Mouse (Mus musculus) ovary, adult 2 months (tissue): ENCODE results near the gene Cd276. TPM values are rescaled to one million over a fixed set of nuclear protein-coding genes. Genes with fewer than 3 reads are reported as not detected.

Source experiments
- polyA plus RNA-seq: library from polyadenylated mRNA; depleted of rRNA; stranded (reverse); fragments of >200 nt; gene quantifications from 2 replicates; pipeline ENCODE4 v1.2.3, GENCODE M21; 2012; rRNA removed

Gene Cd276
- 17.7 and 19.8 TPM in 2 replicates for polyA plus RNA-seq

DNA sequence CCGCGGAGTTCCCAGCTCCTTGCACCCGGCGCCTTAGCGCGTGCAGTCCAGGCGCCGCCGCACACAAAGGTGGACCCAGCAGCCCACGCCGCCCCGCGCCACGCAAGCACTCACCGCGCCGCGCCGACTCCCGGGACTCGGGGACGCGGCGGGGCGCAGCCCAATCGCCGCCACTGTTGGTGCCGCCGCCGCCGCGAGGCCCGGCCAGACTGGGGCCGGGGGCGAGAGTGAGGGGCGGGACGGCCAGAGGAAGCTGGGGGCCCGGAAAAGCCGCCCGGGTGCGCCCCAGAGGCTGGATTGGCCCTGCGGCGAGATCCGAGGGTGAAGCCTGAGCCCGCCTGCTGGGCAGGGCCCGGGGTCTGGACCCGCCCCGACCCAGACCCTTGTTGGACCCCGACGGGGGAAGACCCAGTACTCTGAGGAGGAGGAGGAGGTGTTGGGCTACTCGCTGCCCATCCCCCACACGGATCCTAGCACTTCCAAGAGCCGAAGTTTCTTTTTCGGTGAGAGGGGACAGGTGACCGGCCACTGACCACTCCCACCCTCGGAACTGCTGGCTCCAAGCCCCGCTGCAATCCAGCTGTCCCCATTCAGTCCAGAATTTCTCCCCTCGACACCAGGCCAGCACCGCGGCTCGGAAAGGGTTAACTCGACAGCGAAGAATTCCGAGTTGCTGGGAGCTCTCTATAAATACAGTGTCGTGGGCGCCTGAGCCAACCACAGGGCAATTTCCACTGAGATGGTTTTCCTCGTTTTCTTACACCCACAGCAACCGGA lies at the start of gene Cd276:
Gene Cd276, minus strand, starts transcription at position 530 of the 777 bp plus-strand sequence.

DNA sequence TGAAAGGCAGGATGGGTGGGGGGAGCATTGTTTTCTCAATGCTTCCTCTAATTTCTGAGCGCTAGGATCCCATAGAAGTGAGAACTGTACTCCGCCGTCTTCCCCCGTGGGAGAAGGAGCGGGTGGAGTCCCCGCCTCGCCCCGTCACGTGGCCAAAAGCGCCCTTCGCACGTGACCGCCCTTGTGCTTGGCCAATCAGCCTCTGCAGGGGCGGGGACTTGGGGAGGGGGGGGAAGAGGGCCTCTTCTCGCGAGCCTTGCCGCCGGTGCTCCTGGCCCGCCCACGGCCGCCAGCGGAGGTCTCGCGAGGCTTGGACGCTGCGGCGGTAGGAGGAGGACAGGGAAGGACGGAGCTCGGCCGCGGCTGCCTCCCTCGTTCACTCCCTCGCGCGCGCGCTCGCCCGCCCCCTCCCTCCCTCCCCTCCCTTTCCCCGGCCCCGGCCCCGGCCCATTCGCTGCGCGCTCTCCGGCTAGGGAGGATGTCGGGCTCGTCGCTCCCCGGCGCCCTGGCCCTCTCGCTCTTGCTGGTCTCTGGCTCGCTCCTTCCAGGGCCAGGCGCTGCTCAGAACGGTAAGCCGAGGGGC lies 26.8 kb upstream of the Cd276 start, which contains the start of gene Nptn:
Gene Nptn, plus strand, starts transcription at position 283 of the 583 bp plus-strand sequence.

DNA sequence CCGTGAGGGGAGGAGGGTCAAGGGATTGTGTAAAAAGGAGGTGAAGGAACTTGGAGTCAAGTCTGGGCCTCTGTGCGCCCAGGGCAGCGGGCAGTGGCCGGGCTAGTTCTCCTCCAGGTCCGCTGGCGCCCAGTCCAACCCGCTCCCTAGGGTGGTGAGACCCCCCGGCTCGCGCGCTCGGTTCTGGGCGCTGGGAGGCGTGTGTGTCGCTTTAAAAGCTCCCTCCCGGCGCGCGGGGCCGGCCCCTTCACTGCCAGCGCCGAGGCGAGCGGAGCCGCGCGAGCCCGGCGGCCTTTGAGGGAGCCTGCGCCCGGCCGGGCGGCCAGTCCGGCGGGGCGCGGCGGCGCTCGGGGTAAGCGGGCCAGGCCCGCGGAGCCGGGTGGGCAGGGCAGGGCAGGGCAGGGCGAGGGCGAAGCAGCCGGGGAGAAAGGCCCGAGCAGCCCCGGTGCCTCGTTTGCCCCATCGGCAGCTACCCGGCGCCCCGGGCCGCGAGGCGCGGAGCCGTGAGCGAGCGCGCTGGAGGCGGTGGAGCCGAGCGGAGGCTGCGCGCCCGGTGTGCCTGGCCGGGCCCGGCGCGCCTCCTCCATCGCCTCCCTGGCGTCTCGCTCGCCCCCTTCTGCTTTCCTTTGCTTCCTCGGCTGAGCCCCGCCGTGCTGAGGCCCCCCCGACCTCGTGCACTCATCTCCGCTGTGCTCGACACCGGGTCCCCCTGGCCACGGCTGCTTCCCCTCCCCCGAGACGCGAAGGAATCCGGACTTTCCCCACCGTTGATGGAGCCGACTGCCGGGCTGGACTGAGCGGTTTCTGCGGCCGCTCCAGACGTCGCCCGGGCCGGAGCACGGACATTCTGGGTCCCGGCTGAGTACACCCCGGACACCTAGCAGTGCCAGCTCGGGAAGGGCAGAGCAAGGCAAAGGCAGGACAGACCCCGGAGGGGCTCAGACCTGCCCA lies 67.1 kb downstream of the Cd276 start, which contains the start of gene Insyn1:
Gene Insyn1, plus strand, starts transcription at position 753 of the 951 bp plus-strand sequence.

Other genes with a start within 250 kb of the Cd276 start
- 167 and 204 TPM in 2 replicates for gene Loxl1, start 242.3 kb downstream of the Cd276 start, polyA plus RNA-seq
- gene Tbc1d21, start 185.0 kb downstream of the Cd276 start, polyA plus RNA-seq, result not detected in 2 replicates
- gene Insyn1, start 66.8 kb downstream of the Cd276 start, polyA plus RNA-seq, result 10.7 and 13.8 TPM in 2 replicates
- gene Nptn, start 26.8 kb upstream of the Cd276 start, polyA plus RNA-seq, result 284 and 445 TPM in 2 replicates
- 0.76 and 1.5 TPM in 2 replicates for gene Rec114, start 188.5 kb upstream of the Cd276 start, polyA plus RNA-seq